ENCODE assay signal across 12 mouse cellular contexts in the genomic region with DNA sequence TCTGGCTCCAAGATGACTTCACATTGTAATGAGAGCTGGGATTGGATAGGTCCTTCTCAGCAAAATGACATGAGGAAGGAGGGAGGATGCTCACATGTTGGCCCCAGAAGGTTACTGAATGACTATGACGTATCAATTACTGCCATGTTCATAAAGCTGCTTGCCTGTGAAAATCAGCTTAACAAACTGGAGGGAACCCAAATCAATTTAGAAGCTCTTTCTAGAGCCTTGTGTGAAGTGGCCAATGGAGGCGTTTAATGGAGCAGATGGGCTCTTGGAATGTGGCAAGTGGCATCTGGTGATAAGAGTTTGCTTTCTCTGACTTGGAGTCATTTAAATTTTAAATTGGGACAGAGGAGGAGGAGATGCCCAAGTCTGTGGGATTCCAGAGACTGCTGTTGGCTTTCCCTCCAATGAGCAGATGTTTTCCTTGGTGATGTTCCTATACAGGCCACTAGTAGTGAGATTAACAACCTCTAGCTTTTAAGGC.
DNase-seq lines count a peak whose midpoint lies in the region; ATAC-seq and TF ChIP-seq lines count a peak whose summit lies in the region.
"Had no signal": no experiment of that assay in that cellular context is flagged by ENCODE, and none has a peak within 500 bp of the region (broad histone marks: within the 10 kb centered on the region; RNA-seq: fewer than 3 reads in every experiment).

No protein-coding gene starts in this region.

- no peaks in the 10 kb centered on the region for H3K36me3 ChIP-seq in midbrain, postnatal 0 days (ENCODE audit: insufficient read depth, low read length)
- H3K36me3 ChIP-seq in kidney, embryonic 15.5 days: no peaks in the 10 kb centered on the region
- H3K36me3 ChIP-seq: embryonic facial prominence, embryonic 15.5 days had no signal

- 52% methylated on average over 2 of the region's 2 CpGs for WGBS in midbrain, postnatal 0 days
- 61% methylated on average over 2 of the region's 2 CpGs for whole genome bisulfite sequencing in kidney, embryonic 15.5 days

- H3K9me3 ChIP-seq in midbrain, postnatal 0 days (ENCODE audit: low read length): no peaks in the 10 kb centered on the region
- H3K9me3 ChIP-seq in kidney, embryonic 15.5 days (replicated peaks): no peaks in the 10 kb centered on the region
- H3K9me3 ChIP-seq: embryonic facial prominence, embryonic 15.5 days had no signal

- H3K4me3 ChIP-seq in midbrain, postnatal 0 days (ENCODE audit: low read depth, low read length): no peak overlapping the region
- H3K4me3 ChIP-seq in kidney, embryonic 15.5 days (replicated peaks): no peak overlapping the region
- H3K4me3 ChIP-seq: embryonic facial prominence, embryonic 15.5 days; heart, adult 2 months had no signal

- ATAC-seq in frontal cortex, adult (ENCODE audit: low TSS enrichment): peak; percentile 94
- no peak for ATAC-seq in midbrain, postnatal 0 days (ENCODE audit: low FRiP score)
- ATAC-seq in erythroid progenitor cell, adult 5-6 weeks (replicated peaks; ENCODE audit: low FRiP score, poor library complexity, severe bottlenecking): no peak
- no peak for ATAC-seq in kidney, embryonic 15.5 days (replicated peaks; ENCODE audit: low FRiP score)

- TF ChIP-seq CTCF in midbrain, postnatal 0 days (IDR thresholded peaks at IDR 0.05): no peak

- H3K4me2 ChIP-seq in midbrain, postnatal 0 days (ENCODE audit: low read depth, low read length, poor library complexity, severe bottlenecking): no peak overlapping the region
- H3K4me2 ChIP-seq in kidney, embryonic 15.5 days: no peak overlapping the region
- H3K4me2 ChIP-seq: embryonic facial prominence, embryonic 15.5 days had no signal

- DNase-seq in cerebellum, postnatal 10 days: peak; percentile 40 to 55
- no peak for DNase-seq in cerebellum, adult 11 months
- DNase-seq in layer of hippocampus, adult 9-11 months: peak; percentile 81
- DNase-seq in midbrain, postnatal 0 days (ENCODE audit: low spot score): peak; percentile 70
- DNase-seq in urinary bladder, postnatal 36 days (ENCODE audit: low spot score in 2 of 2): no peak
- DNase-seq: heart, adult 2 months; kidney, adult 8-10 months had no signal

- no peaks in the 10 kb centered on the region for H3K4me1 ChIP-seq in midbrain, postnatal 0 days (ENCODE audit: insufficient read depth, low read length)
- no peaks in the 10 kb centered on the region for H3K4me1 ChIP-seq in kidney, embryonic 15.5 days
- H3K4me1 ChIP-seq: embryonic facial prominence, embryonic 15.5 days had no signal

- no peaks in the 10 kb centered on the region for H3K27me3 ChIP-seq in midbrain, postnatal 0 days (ENCODE audit: insufficient read depth, low read length)
- no peaks in the 10 kb centered on the region for H3K27me3 ChIP-seq in kidney, embryonic 15.5 days
- H3K27me3 ChIP-seq: embryonic facial prominence, embryonic 15.5 days had no signal

- H3K27ac ChIP-seq in midbrain, postnatal 0 days (ENCODE audit: low read depth, low read length): no peak overlapping the region
- no peak overlapping the region for H3K27ac ChIP-seq in kidney, embryonic 15.5 days
- H3K27ac ChIP-seq: embryonic facial prominence, embryonic 15.5 days; heart, adult 2 months; liver, embryonic 14.5 days had no signal

- H3K9ac ChIP-seq in midbrain, postnatal 0 days (replicated peaks; ENCODE audit: low read length, poor library complexity, severe bottlenecking): no peak overlapping the region
- no peak overlapping the region for H3K9ac ChIP-seq in kidney, embryonic 15.5 days
- H3K9ac ChIP-seq: embryonic facial prominence, embryonic 15.5 days; liver, embryonic 14.5 days had no signal

Comparison
In these comparisons a context has a peak if more than half of its experiments do, and no peak if none do; other contexts are left out.
1. DNase-seq: peak in cerebellum, postnatal 10 days (2 of 2), layer of hippocampus, adult 9-11 months (single experiment) and midbrain, postnatal 0 days (single experiment); none in cerebellum, adult 11 months (single experiment) and urinary bladder, postnatal 36 days (0 of 2).